Mouse (Mus musculus) E14TG2a.4 (cell line): Measurements from ENCODE around the gene Tmem120b.

Source experiments
- CTCF ChIP-seq: conservative IDR thresholded peaks from 2 replicates; pipeline ENCODE4 v1.5.1; 2014; ENCODE audit warnings: low read length
- POU5F1 ChIP-seq: IDR thresholded peaks from 2 replicates; pipeline ENCODE4 v1.6.1; 2014; ENCODE audit warnings: low read length, borderline replicate concordance

GRCm38 (mm10) chr5:123159446-123159845 is 91.2 kb downstream of the Tmem120b start:
- TF ChIP-seq CTCF, result no peak
- TF ChIP-seq POU5F1, result no peak
